Mouse (Mus musculus): ENCODE measurements around the gene Ddx27.

The Ddx27 gene

GRCm38 (mm10) chr2:167019396-167019795 lies 4.4 kb downstream of the Ddx27 start:
- intact Hi-C loops (cut with DNase I) = no loop called here

GRCm38 (mm10) chr2:167028553-167028952 lies 13.6 kb downstream of the Ddx27 start:
- intact Hi-C loops (cut with DNase I) = no loop called here

- intact Hi-C loops (cut with DNase I) = no loop called here
Measured at GRCm38 (mm10) chr2:167030507-167030906, 15.5 kb downstream of the Ddx27 start.

- intact Hi-C loops (cut with DNase I) = no loop called here
Measured at GRCm38 (mm10) chr2:167037710-167038109, 22.7 kb downstream of the Ddx27 start.

- intact Hi-C loops (cut with DNase I) = no loop called here
Measured at GRCm38 (mm10) chr2:167038297-167038696, 23.3 kb downstream of the Ddx27 start.

GRCm38 (mm10) chr2:167038716-167039115 lies 23.7 kb downstream of the Ddx27 start:
- intact Hi-C loops (cut with DNase I) = no loop called here

GRCm38 (mm10) chr2:167039386-167039785 lies 24.4 kb downstream of the Ddx27 start:
- intact Hi-C loops (cut with DNase I) = no loop called here

GRCm38 (mm10) chr2:167043400-167044121 lies 28.6 kb downstream of the Ddx27 start:
- intact Hi-C loops (cut with DNase I) = no loop called here

GRCm38 (mm10) chr2:167048223-167048622 lies 33.2 kb downstream of the Ddx27 start:
- intact Hi-C loops (cut with DNase I) = no loop called here

GRCm38 (mm10) chr2:167048698-167049358 lies 33.8 kb downstream of the Ddx27 start:
- intact Hi-C loops (cut with DNase I) = no loop called here

GRCm38 (mm10) chr2:167053127-167053844 lies 38.3 kb downstream of the Ddx27 start:
- intact Hi-C loops (cut with DNase I) = no loop called here

GRCm38 (mm10) chr2:167055386-167055785 lies 40.4 kb downstream of the Ddx27 start:
- intact Hi-C loops (cut with DNase I) = no loop called here

- intact Hi-C loops (cut with DNase I) = no loop called here
Measured at GRCm38 (mm10) chr2:167056210-167056941, 41.4 kb downstream of the Ddx27 start.

- intact Hi-C loops (cut with DNase I) = no loop called here
Measured at GRCm38 (mm10) chr2:167056942-167057323, 41.9 kb downstream of the Ddx27 start.

GRCm38 (mm10) chr2:167058201-167058600 lies 43.2 kb downstream of the Ddx27 start:
- intact Hi-C loops (cut with DNase I) = no loop called here

- intact Hi-C loops (cut with DNase I) = no loop called here
Measured at GRCm38 (mm10) chr2:167058814-167059387, 43.9 kb downstream of the Ddx27 start.

GRCm38 (mm10) chr2:167059536-167059935 lies 44.5 kb downstream of the Ddx27 start:
- intact Hi-C loops (cut with DNase I) = no loop called here

- intact Hi-C loops (cut with DNase I) = loop anchor here (10.0 kb wide), 1 partner anchor 365 kb away; the partner anchor contains the start of gene Slc9a8
Measured at GRCm38 (mm10) chr2:167059960-167060359, 45.0 kb downstream of the Ddx27 start.

- intact Hi-C loops (cut with DNase I) = loop anchor here (10.0 kb wide), 1 partner anchor 364 kb away; the partner anchor contains the start of gene Slc9a8
Measured at GRCm38 (mm10) chr2:167060360-167060759, 45.4 kb downstream of the Ddx27 start.

- intact Hi-C loops (cut with DNase I) = loop anchor here (10.0 kb wide), 1 partner anchor 364 kb away; the partner anchor contains the start of gene Slc9a8
Measured at GRCm38 (mm10) chr2:167060761-167061160, 45.8 kb downstream of the Ddx27 start.

Measured in adrenal gland (tissue).